Mouse (Mus musculus): ENCODE measurements around the gene Ano1. TPM values are rescaled to one million over a fixed set of nuclear protein-coding genes. Genes with fewer than 3 reads are reported as not detected.

Ano1 gene
- polyA plus RNA-seq, 1 experiment = 7.4 TPM

GRCm38 (mm10) chr7:144566921-144567682 is 184.7 kb downstream of the Ano1 start:
- Histone ChIP-seq H3K27me3 (ENCODE audit: control insufficient read depth, insufficient read depth, low read length) (no peaks in the 10 kb centered on the region; the same call in 1 of the 2 replicates), H3K36me3 (ENCODE audit: control insufficient read depth, insufficient read depth, low read length) (no peaks in the 10 kb centered on the region), H3K4me3 (ENCODE audit: extremely low read depth, insufficient read depth, insufficient read length) (no peak overlapping the region), H3K27ac (ENCODE audit: insufficient read depth, low read length) (no peak overlapping the region), H3K4me1 (ENCODE audit: control insufficient read depth, insufficient read depth, insufficient read length) (no peaks in the 10 kb centered on the region)
- DNase-seq (ENCODE audit: low read depth in 1 of 2, low spot score in 2 of 2) = no peak
- WGBS = 74% methylated on average over 3 of the region's 3 CpGs
- TF ChIP-seq CTCF (IDR thresholded peaks at IDR 0.05; ENCODE audit: extremely low read depth, insufficient read depth, insufficient read length, insufficient replicate concordance) (no peak), POLR2A (IDR thresholded peaks at IDR 0.05; ENCODE audit: low read depth, low read length) (no peak)

- H3K4me1 ChIP-seq (ENCODE audit: control insufficient read depth, insufficient read depth, insufficient read length) = no peaks in the 10 kb centered on the region
- no peak overlapping the region for H3K4me3 ChIP-seq (ENCODE audit: extremely low read depth, insufficient read depth, insufficient read length)
- H3K36me3 ChIP-seq (ENCODE audit: control insufficient read depth, insufficient read depth, low read length) = no peaks in the 10 kb centered on the region
- no peak overlapping the region for H3K27ac ChIP-seq (ENCODE audit: insufficient read depth, low read length)
- no peak for TF ChIP-seq POLR2A (IDR thresholded peaks at IDR 0.05; ENCODE audit: low read depth, low read length)
- no peak for TF ChIP-seq CTCF (IDR thresholded peaks at IDR 0.05; ENCODE audit: extremely low read depth, insufficient read depth, insufficient read length, insufficient replicate concordance)
- WGBS = 81% methylated on average over 9 of the region's 9 CpGs
- H3K27me3 ChIP-seq (ENCODE audit: control insufficient read depth, insufficient read depth, low read length) = no peaks in the 10 kb centered on the region
- DNase-seq (ENCODE audit: low read depth in 1 of 2, low spot score in 2 of 2) = no peak
Measured at GRCm38 (mm10) chr7:144563456-144564155, 188.2 kb downstream of the Ano1 start.

GRCm38 (mm10) chr7:144562016-144562415 is 189.8 kb downstream of the Ano1 start:
- no peak for TF ChIP-seq CTCF (IDR thresholded peaks at IDR 0.05; ENCODE audit: extremely low read depth, insufficient read depth, insufficient read length, insufficient replicate concordance)
- no peak for TF ChIP-seq POLR2A (IDR thresholded peaks at IDR 0.05; ENCODE audit: low read depth, low read length)
- 93% methylated on average over 3 of the region's 3 CpGs for WGBS
- H3K27ac ChIP-seq (ENCODE audit: insufficient read depth, low read length) = no peak overlapping the region
- no peaks in the 10 kb centered on the region for H3K27me3 ChIP-seq (ENCODE audit: control insufficient read depth, insufficient read depth, low read length)
- H3K4me1 ChIP-seq (ENCODE audit: control insufficient read depth, insufficient read depth, insufficient read length) = no peaks in the 10 kb centered on the region
- H3K36me3 ChIP-seq (ENCODE audit: control insufficient read depth, insufficient read depth, low read length) = no peaks in the 10 kb centered on the region
- DNase-seq (ENCODE audit: low read depth in 1 of 2, low spot score in 2 of 2) = no peak
- H3K4me3 ChIP-seq (ENCODE audit: extremely low read depth, insufficient read depth, insufficient read length) = no peak overlapping the region

GRCm38 (mm10) chr7:144560594-144560993 is 191.2 kb downstream of the Ano1 start:
- H3K27me3 ChIP-seq (ENCODE audit: control insufficient read depth, insufficient read depth, low read length) = no peaks in the 10 kb centered on the region
- H3K36me3 ChIP-seq (ENCODE audit: control insufficient read depth, insufficient read depth, low read length) = no peaks in the 10 kb centered on the region
- no peak for DNase-seq (ENCODE audit: low read depth in 1 of 2, low spot score in 2 of 2)
- TF ChIP-seq POLR2A (IDR thresholded peaks at IDR 0.05; ENCODE audit: low read depth, low read length) (no peak), CTCF (IDR thresholded peaks at IDR 0.05; ENCODE audit: extremely low read depth, insufficient read depth, insufficient read length, insufficient replicate concordance) (no peak)
- H3K4me3 ChIP-seq (ENCODE audit: extremely low read depth, insufficient read depth, insufficient read length) = no peak overlapping the region
- no peak overlapping the region for H3K27ac ChIP-seq (ENCODE audit: insufficient read depth, low read length)
- H3K4me1 ChIP-seq (ENCODE audit: control insufficient read depth, insufficient read depth, insufficient read length) = no peaks in the 10 kb centered on the region
- WGBS = 74% methylated on average over 4 of the region's 4 CpGs

DNA sequence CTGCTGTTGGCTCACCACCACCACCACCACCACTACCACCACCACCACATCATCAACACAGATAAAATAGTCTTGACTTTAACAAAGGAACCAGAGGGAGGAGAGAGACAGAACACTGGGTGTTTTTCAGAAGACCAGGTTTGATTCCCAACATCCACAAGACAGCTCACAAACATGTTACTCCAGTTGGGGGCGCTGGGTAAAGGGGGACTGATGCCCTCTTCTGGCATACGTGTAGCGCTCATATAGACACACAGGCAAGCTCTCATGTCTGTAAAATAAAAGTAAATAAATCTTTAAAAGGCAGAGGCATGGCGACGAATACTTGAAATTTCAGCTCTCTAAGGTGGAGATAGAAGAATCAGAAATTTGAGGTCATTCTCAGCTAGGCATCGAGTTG is 193.2 kb downstream of the Ano1 start:
- Histone ChIP-seq H3K27me3 (ENCODE audit: control insufficient read depth, insufficient read depth, low read length) (no peaks in the 10 kb centered on the region), H3K27ac (ENCODE audit: insufficient read depth, low read length) (no peak overlapping the region), H3K36me3 (ENCODE audit: control insufficient read depth, insufficient read depth, low read length) (no peaks in the 10 kb centered on the region), H3K4me3 (ENCODE audit: extremely low read depth, insufficient read depth, insufficient read length) (no peak overlapping the region), H3K4me1 (ENCODE audit: control insufficient read depth, insufficient read depth, insufficient read length) (peaks cover 2% of the 10 kb centered on the region; the same call in 1 of the 2 replicates)
- TF ChIP-seq POLR2A (IDR thresholded peaks at IDR 0.05; ENCODE audit: low read depth, low read length) (no peak), CTCF (IDR thresholded peaks at IDR 0.05; ENCODE audit: extremely low read depth, insufficient read depth, insufficient read length, insufficient replicate concordance) (no peak)
- WGBS = 55% methylated on average over 6 of the region's 6 CpGs
- no peak for DNase-seq (ENCODE audit: low read depth in 1 of 2, low spot score in 2 of 2)

DNA sequence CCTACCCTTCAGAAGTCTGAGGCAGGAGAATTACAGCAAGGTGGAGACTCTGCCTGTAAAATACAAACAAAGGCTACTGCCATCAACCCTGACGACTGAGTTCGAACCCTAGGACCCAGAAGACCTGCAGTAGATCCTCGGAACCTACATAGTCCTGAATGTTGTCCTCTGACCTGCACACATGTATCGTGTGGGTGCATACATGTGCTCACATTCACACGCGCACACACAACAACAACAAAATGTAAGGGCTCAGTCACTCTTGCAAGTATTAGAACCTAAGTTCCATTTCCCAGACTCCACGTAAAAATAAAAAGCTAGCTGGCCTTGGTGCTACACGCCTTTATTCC is 197.7 kb downstream of the Ano1 start:
- H3K4me1 ChIP-seq (ENCODE audit: control insufficient read depth, insufficient read depth, insufficient read length) = peaks cover 5% of the 10 kb centered on the region
- WGBS = 34% methylated on average over 8 of the region's 8 CpGs
- H3K27me3 ChIP-seq (ENCODE audit: control insufficient read depth, insufficient read depth, low read length) = no peaks in the 10 kb centered on the region
- peak overlapping the region; percentile 87 for H3K4me3 ChIP-seq (ENCODE audit: extremely low read depth, insufficient read depth, insufficient read length)
- no peak for TF ChIP-seq POLR2A (IDR thresholded peaks at IDR 0.05; ENCODE audit: low read depth, low read length)
- no peak for TF ChIP-seq CTCF (IDR thresholded peaks at IDR 0.05; ENCODE audit: extremely low read depth, insufficient read depth, insufficient read length, insufficient replicate concordance)
- 0 out of 2 replicates have a peak, but pooled peaks cover 1% of the 10 kb centered on the region for H3K36me3 ChIP-seq (ENCODE audit: control insufficient read depth, insufficient read depth, low read length)
- H3K27ac ChIP-seq (ENCODE audit: insufficient read depth, low read length) = peak overlapping the region; percentile 71
- no peak for DNase-seq (ENCODE audit: low read depth in 1 of 2, low spot score in 2 of 2)

Data from spleen, adult 2 months (tissue).